Mouse (Mus musculus): ENCODE data around the gene Foxp1.

GRCm38 (mm10) chr6:99138041-99138440 is 384.5 kb downstream of the Foxp1 start:
- TF ChIP-seq CTCF (IDR thresholded peaks at IDR 0.05) (no peak), EP300 (IDR thresholded peaks at IDR 0.05) (no peak)
